Mouse (Mus musculus) bone marrow, adult 2 months (tissue): ENCODE measurements around the gene Iqsec2.

ENCODE experiments used
- CTCF ChIP-seq: fragments of 200-500 bp; IDR thresholded peaks from 2 replicates; pipeline ENCODE4 v1.5.1; 2011; ENCODE audit warnings: low read length, control low read depth; ENCODE audit not compliant: control insufficient read depth, insufficient read depth
- POLR2A ChIP-seq: fragments of 200-500 bp; IDR thresholded peaks from 2 replicates; pipeline ENCODE4 v1.6.1; 2011; ENCODE audit warnings: low read depth, mild to moderate bottlenecking, control low read depth, low read length, borderline replicate concordance; ENCODE audit not compliant: control insufficient read depth

GRCm38 (mm10) chrX:152135195-152135594 is 8.9 kb upstream of the Iqsec2 start:
- TF ChIP-seq POLR2A (no peak), CTCF (no peak)
